Mouse (Mus musculus): ENCODE data around the gene Hoxd9. TPM values are rescaled to one million over a fixed set of nuclear protein-coding genes. Genes with fewer than 3 reads are reported as not detected.

Hoxd9 gene
- polyA plus RNA-seq, 1 experiment: 0.15 TPM

- no peak for DNase-seq (ENCODE audit: low read depth, low spot score)
- under 1% methylated on average over 49 of the region's 51 CpGs for WGBS
Observed at GRCm38 (mm10) chr2:74667842-74668357, 29.6 kb upstream of the Hoxd9 start, which contains the start of gene Hoxd13. Gene Hoxd13 (plus strand): TSS chr2:74668310.

- no peak for DNase-seq (ENCODE audit: low read depth, low spot score)
- WGBS: 2% methylated on average over 65 of the region's 74 CpGs
Observed at GRCm38 (mm10) chr2:74668370-74669229, 28.9 kb upstream of the Hoxd9 start.

- 3% methylated on average over 3 of the region's 3 CpGs for WGBS
- no peak for DNase-seq (ENCODE audit: low read depth, low spot score)
Observed at GRCm38 (mm10) chr2:74669230-74669578, 28.3 kb upstream of the Hoxd9 start.

GRCm38 (mm10) chr2:74669650-74670235 is 27.8 kb upstream of the Hoxd9 start:
- 12% methylated on average over 14 of the region's 14 CpGs for WGBS
- no peak for DNase-seq (ENCODE audit: low read depth, low spot score)

GRCm38 (mm10) chr2:74670632-74671188 is 26.8 kb upstream of the Hoxd9 start:
- DNase-seq (ENCODE audit: low read depth, low spot score): no peak

GRCm38 (mm10) chr2:74671847-74672246 is 25.7 kb upstream of the Hoxd9 start:
- no peak for DNase-seq (ENCODE audit: low read depth, low spot score)
- WGBS: 48% methylated on average over 5 of the region's 5 CpGs

More at GRCm38 (mm10) chr2:74670632-74671188, 26.8 kb upstream of the Hoxd9 start:
- WGBS: 46% methylated on average over 3 of the region's 3 CpGs

GRCm38 (mm10) chr2:74672481-74673362 is 24.8 kb upstream of the Hoxd9 start:
- 18% methylated on average over 40 of the region's 40 CpGs for WGBS
- no peak for DNase-seq (ENCODE audit: low read depth, low spot score)

GRCm38 (mm10) chr2:74673835-74674425 is 23.6 kb upstream of the Hoxd9 start:
- WGBS: 29% methylated on average over 24 of the region's 24 CpGs
- DNase-seq (ENCODE audit: low read depth, low spot score): no peak

- WGBS: 19% methylated on average over 47 of the region's 47 CpGs
- no peak for DNase-seq (ENCODE audit: low read depth, low spot score)
Observed at GRCm38 (mm10) chr2:74674881-74675665, 22.5 kb upstream of the Hoxd9 start, which contains the start of gene Hoxd12. Gene Hoxd12 (plus strand): TSS chr2:74675013.

- no peak for DNase-seq (ENCODE audit: low read depth, low spot score)
- WGBS: 41% methylated on average over 24 of the region's 24 CpGs
Observed at GRCm38 (mm10) chr2:74675666-74676282, 21.8 kb upstream of the Hoxd9 start.

GRCm38 (mm10) chr2:74676376-74677052 is 21.0 kb upstream of the Hoxd9 start:
- 46% methylated on average over 9 of the region's 9 CpGs for WGBS
- DNase-seq (ENCODE audit: low read depth, low spot score): no peak

- 64% methylated on average over 2 of the region's 2 CpGs for WGBS
- no peak for DNase-seq (ENCODE audit: low read depth, low spot score)
Observed at GRCm38 (mm10) chr2:74677106-74677505, 20.4 kb upstream of the Hoxd9 start.

- WGBS: 9% methylated on average over 15 of the region's 15 CpGs
- DNase-seq (ENCODE audit: low read depth, low spot score): no peak
Observed at GRCm38 (mm10) chr2:74678891-74679595, 18.5 kb upstream of the Hoxd9 start, which contains the start of gene Hoxd11. Gene Hoxd11 (plus strand): TSS chr2:74679557.

- no peak for DNase-seq (ENCODE audit: low read depth, low spot score)
- WGBS: 4% methylated on average over 26 of the region's 26 CpGs
Observed at GRCm38 (mm10) chr2:74679596-74679971, 17.9 kb upstream of the Hoxd9 start.

- DNase-seq (ENCODE audit: low read depth, low spot score): no peak
- WGBS: 8% methylated on average over 23 of the region's 23 CpGs
Observed at GRCm38 (mm10) chr2:74679980-74680379, 17.5 kb upstream of the Hoxd9 start.

GRCm38 (mm10) chr2:74680561-74681398 is 16.7 kb upstream of the Hoxd9 start:
- DNase-seq (ENCODE audit: low read depth, low spot score): no peak
- 21% methylated on average over 21 of the region's 21 CpGs for WGBS

Data from large intestine, adult 2 months (tissue).